Mouse (Mus musculus) stomach, postnatal 0 days (tissue): ENCODE results near the gene Itgam. TPM values are rescaled to one million over a fixed set of nuclear protein-coding genes. Genes with fewer than 3 reads are reported as not detected.
"Not testable (repeated sequence)": the region's sequence is repeated elsewhere in the genome, so short reads cannot be mapped to it uniquely, and the experiment has no call there.

Experiments
- ATAC-seq: fragments of 200-750 bp; cut with Nextera tagmentation; 2 replicates; pipeline ENCODE4 v1.8.0; 2017; ENCODE audit not compliant: low FRiP score, low TSS enrichment
- DNase-seq: peaks from one replicate; pipeline ENCODE4 v3.0.0-alpha.2; 2016; ENCODE audit warnings: low spot score
- H3K27ac ChIP-seq: fragments of 300-500 bp; sonication (generic); replicated peaks from 2 replicates; pipeline ENCODE4 v1.5.1; 2014; ENCODE audit warnings: mild to moderate bottlenecking, control low read depth
- H3K27me3 ChIP-seq: fragments of 300-500 bp; sonication (generic); 2 replicates; pipeline ENCODE4 v1.6.1; 2014; ENCODE audit warnings: low read length; ENCODE audit not compliant: control insufficient read depth, insufficient read depth
- H3K36me3 ChIP-seq: fragments of 300-500 bp; sonication (generic); 2 replicates; pipeline ENCODE4 v1.6.1; 2014; ENCODE audit warnings: low read length, mixed read lengths; ENCODE audit not compliant: control insufficient read depth, insufficient read depth
- H3K4me1 ChIP-seq: fragments of 300-500 bp; sonication (generic); replicated peaks from 2 replicates; pipeline ENCODE4 v1.6.1; 2014; ENCODE audit warnings: antibody characterized with exemption; ENCODE audit not compliant: control insufficient read depth, insufficient read depth
- H3K4me2 ChIP-seq: fragments of 300-500 bp; sonication (generic); replicated peaks from 2 replicates; pipeline ENCODE4 v1.6.1; 2014; ENCODE audit warnings: low read depth, mild to moderate bottlenecking, control low read depth, moderate library complexity
- H3K4me3 ChIP-seq: fragments of 300-500 bp; sonication (generic); 2 replicates; pipeline ENCODE4 v1.5.1; 2014; ENCODE audit warnings: low read depth, low read length, control low read depth
- H3K9ac ChIP-seq: fragments of 300-500 bp; sonication (generic); 2 replicates; pipeline ENCODE4 v1.6.1; 2014; ENCODE audit warnings: mild to moderate bottlenecking, low read length, control low read depth, mixed read lengths
- H3K9me3 ChIP-seq: fragments of 300-500 bp; sonication (generic); 2 replicates; pipeline ENCODE4 v1.6.1; 2016; ENCODE audit warnings: low read length; ENCODE audit not compliant: control insufficient read depth
- CTCF ChIP-seq: IDR thresholded peaks from 2 replicates; pipeline ENCODE4 v1.5.1; 2016; ENCODE audit warnings: antibody characterized with exemption, low read depth, mild to moderate bottlenecking, moderate library complexity
- EP300 ChIP-seq: optimal IDR thresholded peaks from 2 replicates; pipeline ENCODE3; 2016; ENCODE audit warnings: antibody characterized with exemption
- WGBS: fragments of 180-500 bp; shearing (Covaris S2); extraction: QIAGEN DNeasy Blood & Tissue Kit; methylation state at CpG from one replicate; pipeline ENCODE4 v1.1.7; 2014; 5-methylcytosine and 5-hydroxymethylcytosine counted together
- polyA plus RNA-seq: library from polyadenylated mRNA; unstranded; fragments of >200 nt; fragmentation: Nextera tagmentation; extraction: Ambion mirVana; gene quantifications from 2 replicates; pipeline ENCODE4 v1.2.1, GENCODE M21; 2015

The Itgam gene
- polyA plus RNA-seq, 1 experiment from 2014 or later = 0.91 TPM

GRCm38 (mm10) chr7:128032290-128032988 lies 30.0 kb upstream of the Itgam start:
- H3K4me1 ChIP-seq = no peaks in the 10 kb centered on the region
- no peak overlapping the region for H3K9ac ChIP-seq
- DNase-seq (peak; percentile 46), ATAC-seq (peak; percentile 75)
- H3K4me3 ChIP-seq = no peak overlapping the region
- H3K4me2 ChIP-seq = no peak overlapping the region
- H3K9me3 ChIP-seq = no peaks in the 10 kb centered on the region
- 61% methylated on average over 5 of the region's 5 CpGs for WGBS
- H3K36me3 ChIP-seq = no peaks in the 10 kb centered on the region
- H3K27ac ChIP-seq = peak overlapping the region; percentile 69
- H3K27me3 ChIP-seq = no peaks in the 10 kb centered on the region
- TF ChIP-seq EP300 (no peak), CTCF (no peak)

GRCm38 (mm10) chr7:128032989-128033293 lies 29.5 kb upstream of the Itgam start:
- Histone ChIP-seq H3K36me3 (no peaks in the 10 kb centered on the region), H3K9me3 (no peaks in the 10 kb centered on the region), H3K4me1 (no peaks in the 10 kb centered on the region), H3K27me3 (no peaks in the 10 kb centered on the region), H3K4me2 (no peak overlapping the region), H3K4me3 (no peak overlapping the region), H3K27ac (peak overlapping the region; percentile 69), H3K9ac (no peak overlapping the region)
- 74% methylated on average over 3 of the region's 3 CpGs for WGBS
- DNase-seq = no peak
- TF ChIP-seq CTCF (no peak), EP300 (no peak)
- ATAC-seq = peak; percentile 33; the same call in 1 of the 2 replicates

- H3K9ac ChIP-seq = no peak overlapping the region
- DNase-seq (no peak), ATAC-seq (no peak)
- no peaks in the 10 kb centered on the region for H3K4me1 ChIP-seq
- no peak for TF ChIP-seq EP300
- TF ChIP-seq CTCF = no peak
- H3K27ac ChIP-seq = no peak overlapping the region
- 82% methylated on average over 4 of the region's 4 CpGs for WGBS
- H3K36me3 ChIP-seq = no peaks in the 10 kb centered on the region
- no peaks in the 10 kb centered on the region for H3K27me3 ChIP-seq
- H3K4me2 ChIP-seq = no peak overlapping the region
- no peak overlapping the region for H3K4me3 ChIP-seq
- no peaks in the 10 kb centered on the region for H3K9me3 ChIP-seq
Observed at GRCm38 (mm10) chr7:128033616-128034015, 28.8 kb upstream of the Itgam start.

- H3K9ac ChIP-seq, H3K4me1 ChIP-seq, DNase-seq, H3K27ac ChIP-seq, ATAC-seq, H3K4me2 ChIP-seq, H3K4me3 ChIP-seq, H3K9me3 ChIP-seq, H3K27me3 ChIP-seq, H3K36me3 ChIP-seq: not testable (repeated sequence)
- WGBS = 71% methylated on average over 14 of the region's 15 CpGs
Observed at GRCm38 (mm10) chr7:128042161-128042820, 20.1 kb upstream of the Itgam start.

- DNase-seq (no peak), ATAC-seq (no peak)
- TF ChIP-seq EP300 (no peak), CTCF (peak; percentile 10; the same call in 1 of the 2 replicates)
- H3K9ac ChIP-seq = no peak overlapping the region
- H3K9me3 ChIP-seq = no peaks in the 10 kb centered on the region
- no peak overlapping the region for H3K4me3 ChIP-seq
- no peak overlapping the region for H3K27ac ChIP-seq
- WGBS = 60% methylated on average over 4 of the region's 4 CpGs
- H3K4me1 ChIP-seq = no peaks in the 10 kb centered on the region
- no peaks in the 10 kb centered on the region for H3K27me3 ChIP-seq
- H3K4me2 ChIP-seq = no peak overlapping the region
- no peaks in the 10 kb centered on the region for H3K36me3 ChIP-seq
Observed at GRCm38 (mm10) chr7:128044142-128044785, 18.2 kb upstream of the Itgam start.

- TF ChIP-seq EP300 (no peak), CTCF (no peak)
- Histone ChIP-seq H3K9ac (no peak overlapping the region), H3K27ac (no peak overlapping the region), H3K27me3 (no peaks in the 10 kb centered on the region), H3K4me2 (no peak overlapping the region), H3K36me3 (no peaks in the 10 kb centered on the region), H3K4me1 (no peaks in the 10 kb centered on the region), H3K4me3 (no peak overlapping the region), H3K9me3 (no peaks in the 10 kb centered on the region)
- 53% methylated on average over 2 of the region's 2 CpGs for WGBS
- ATAC-seq (no peak), DNase-seq (no peak)
Observed at GRCm38 (mm10) chr7:128045640-128046039, 16.8 kb upstream of the Itgam start.
